Mouse (Mus musculus) liver, embryonic 11.5 days (tissue): ENCODE measurements around the gene Pidd1. TPM values are rescaled to one million over a fixed set of nuclear protein-coding genes. Genes with fewer than 3 reads are reported as not detected.

Experiments
- ATAC-seq: fragments of 200-750 bp; cut with Nextera tagmentation; replicated peaks from 2 replicates; pipeline ENCODE4 v1.8.0; 2017; ENCODE audit warnings: moderate number of reproducible peaks, mild to moderate bottlenecking, moderate TSS enrichment, moderate library complexity; ENCODE audit not compliant: low FRiP score
- DNase-seq: peaks from one replicate; pipeline ENCODE4 v3.0.0-alpha.2; 2017; ENCODE audit warnings: low spot score
- H3K27ac ChIP-seq: fragments of 300-500 bp; sonication (generic); 2 replicates; pipeline ENCODE4 v1.5.1; 2014; ENCODE audit warnings: mild to moderate bottlenecking, low read depth, low read length, control low read depth
- H3K27me3 ChIP-seq: fragments of 300-500 bp; sonication (generic); replicated peaks from 2 replicates; pipeline ENCODE4 v1.6.1; 2014; ENCODE audit warnings: low read length, mixed read lengths; ENCODE audit not compliant: control insufficient read depth, insufficient read depth
- H3K36me3 ChIP-seq: fragments of 300-500 bp; sonication (generic); 2 replicates; pipeline ENCODE4 v1.6.1; 2014; ENCODE audit warnings: mild to moderate bottlenecking, low read length, moderate library complexity, mixed read lengths; ENCODE audit not compliant: control insufficient read depth, insufficient read depth
- H3K4me1 ChIP-seq: fragments of 300-500 bp; sonication (generic); replicated peaks from 2 replicates; pipeline ENCODE4 v1.6.1; 2014; ENCODE audit warnings: low read length, mixed read lengths; ENCODE audit not compliant: control insufficient read depth, insufficient read depth
- H3K4me2 ChIP-seq: fragments of 300-500 bp; sonication (generic); 2 replicates; pipeline ENCODE4 v1.6.1; 2014; ENCODE audit warnings: mild to moderate bottlenecking, control low read depth, moderate library complexity
- H3K4me3 ChIP-seq: fragments of 300-500 bp; sonication (generic); 2 replicates; pipeline ENCODE4 v1.5.1; 2014; ENCODE audit warnings: low read depth, low read length, control low read depth
- H3K9ac ChIP-seq: fragments of 300-500 bp; sonication (generic); 2 replicates; pipeline ENCODE4 v1.6.1; 2014; ENCODE audit warnings: low read depth, low read length, control low read depth
- H3K9me3 ChIP-seq: fragments of 300-500 bp; sonication (generic); 2 replicates; pipeline ENCODE4 v1.6.1; 2016; ENCODE audit warnings: low read length, inconsistent platforms, mixed read lengths; ENCODE audit not compliant: control insufficient read depth
- WGBS: fragments of 180-500 bp; shearing (Covaris S2); extraction: QIAGEN DNeasy Blood & Tissue Kit; methylation state at CpG from one replicate; pipeline ENCODE4 v1.1.7; 2014; 5-methylcytosine and 5-hydroxymethylcytosine counted together
- polyA plus RNA-seq: library from polyadenylated mRNA; unstranded; fragments of >200 nt; fragmentation: Nextera tagmentation; extraction: Ambion mirVana; gene quantifications from 2 replicates; pipeline ENCODE4 v1.2.1, GENCODE M21; 2014

The Pidd1 gene
- polyA plus RNA-seq, 1 experiment from 2014 or later, result 22.5 TPM

DNA sequence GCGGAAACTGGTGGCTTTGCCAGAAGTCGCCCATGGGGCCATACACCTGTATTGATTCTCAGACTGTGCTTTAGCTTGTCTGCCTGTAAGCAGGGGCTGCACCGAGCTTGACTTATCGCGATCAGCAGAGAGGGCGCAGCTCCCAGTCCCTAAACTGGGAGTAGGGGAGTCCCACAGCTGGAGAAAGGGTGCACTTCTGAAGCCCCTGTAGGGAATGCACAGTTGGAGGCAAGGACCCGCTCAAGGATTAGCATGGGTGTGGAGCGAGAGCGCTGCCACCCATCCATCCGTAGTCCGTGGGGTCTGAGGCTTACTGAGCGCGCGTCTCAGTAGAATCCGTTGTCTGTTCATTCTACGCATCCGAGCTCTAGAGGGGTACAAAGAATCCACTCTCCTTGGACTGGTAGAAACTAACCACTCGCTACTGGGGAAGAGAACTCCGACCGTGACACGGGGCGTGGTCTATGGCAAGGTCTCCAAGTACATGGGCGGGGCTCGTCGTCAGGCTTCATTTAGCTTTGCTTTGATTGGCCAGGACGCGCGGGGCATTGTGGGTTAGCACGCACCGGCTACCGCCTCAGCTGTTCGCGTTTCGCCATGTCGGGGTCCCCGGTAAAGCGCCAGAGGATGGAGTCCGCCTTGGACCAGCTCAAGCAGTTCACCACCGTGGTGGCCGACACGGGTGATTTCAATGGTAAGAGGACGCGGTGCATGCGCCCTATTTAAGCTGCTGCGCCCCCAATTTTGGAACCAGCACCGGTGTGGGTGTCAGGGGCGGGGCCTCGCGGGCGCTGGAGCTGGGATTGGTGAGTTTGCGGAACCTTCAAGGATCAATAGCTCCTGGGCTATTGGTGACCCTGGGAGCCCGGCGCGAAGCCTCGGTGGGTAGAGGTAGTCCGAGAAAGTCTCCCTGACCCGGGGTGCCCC is 51.9 kb downstream of the Pidd1 start, which contains the start of gene Taldo1:
Gene Taldo1 (plus strand): TSS at position 575 of the 927 bp plus-strand sequence.
- Histone ChIP-seq H3K9me3 (no peaks in the 10 kb centered on the region), H3K9ac (peak within 1 kb of the TSS; percentile 74), H3K4me2 (peak within 1 kb of the TSS; percentile 96), H3K27me3 (no peaks in the 10 kb centered on the region), H3K27ac (peak within 1 kb of the TSS; percentile 90), H3K4me1 (peaks cover 57% of the 10 kb centered on the region), H3K4me3 (peak within 1 kb of the TSS; percentile 75), H3K36me3 (peaks cover 4% of the 10 kb centered on the region; the same call in 1 of the 2 replicates)
- peak; percentile 95 for DNase-seq
- WGBS, result under 1% methylated on average over 57 of the region's 57 CpGs
- peak; percentile 83 for ATAC-seq

DNA sequence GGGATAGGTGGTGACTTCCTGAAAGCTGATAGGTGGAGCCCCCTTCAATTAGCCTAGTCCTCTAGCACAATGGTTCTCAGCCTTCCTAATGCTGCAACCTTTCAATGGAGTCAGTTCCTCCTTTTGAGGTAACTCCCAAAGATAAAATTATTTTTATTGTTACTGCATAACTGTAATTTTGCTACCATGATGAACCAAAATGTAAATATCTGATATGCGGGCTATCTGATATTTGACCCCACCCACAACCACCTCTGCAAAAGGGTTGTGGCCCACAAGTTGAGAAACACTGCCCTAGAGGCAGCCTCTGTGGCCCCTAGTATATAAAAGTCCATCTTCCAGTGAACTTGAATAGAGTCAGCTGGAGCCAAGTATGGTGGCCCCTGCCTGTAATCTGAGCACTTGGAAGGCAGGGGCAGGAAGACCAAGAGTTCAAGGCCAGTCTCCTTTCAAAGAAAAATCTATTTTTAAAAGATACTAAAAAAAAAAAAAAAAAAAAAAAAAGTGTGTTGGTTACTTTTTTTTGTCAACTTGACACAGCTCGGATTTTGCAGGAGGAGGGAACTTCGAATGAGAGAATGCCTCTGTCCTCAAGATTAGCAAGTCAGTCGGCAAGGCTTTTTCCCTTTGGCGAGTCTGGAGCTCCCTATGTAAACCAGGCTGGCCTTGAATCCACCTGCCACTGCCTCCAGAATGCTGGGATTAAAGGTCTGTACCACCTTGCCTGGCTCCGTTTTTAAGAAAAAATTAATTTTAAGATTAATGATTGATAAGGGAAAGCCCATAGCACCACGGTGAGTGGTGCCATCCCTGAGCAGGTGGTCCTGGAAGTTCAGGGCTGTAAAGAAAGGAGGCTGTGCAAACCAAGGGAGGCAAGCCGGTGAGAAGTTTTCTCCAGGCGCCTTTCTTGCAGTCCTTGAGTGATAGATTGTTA is 53.2 kb downstream of the Pidd1 start:
- Histone ChIP-seq H3K9me3 (no peaks in the 10 kb centered on the region), H3K36me3 (no peaks in the 10 kb centered on the region), H3K4me2 (peak overlapping the region; percentile 96), H3K4me1 (peaks cover 57% of the 10 kb centered on the region), H3K4me3 (peak overlapping the region; percentile 75; the same call in 1 of the 2 replicates), H3K9ac (peak overlapping the region; percentile 26; the same call in 1 of the 2 replicates), H3K27me3 (no peaks in the 10 kb centered on the region), H3K27ac (peak overlapping the region; percentile 90)
- DNase-seq (no peak), ATAC-seq (no peak)
- 52% methylated on average over 9 of the region's 9 CpGs for WGBS

DNA sequence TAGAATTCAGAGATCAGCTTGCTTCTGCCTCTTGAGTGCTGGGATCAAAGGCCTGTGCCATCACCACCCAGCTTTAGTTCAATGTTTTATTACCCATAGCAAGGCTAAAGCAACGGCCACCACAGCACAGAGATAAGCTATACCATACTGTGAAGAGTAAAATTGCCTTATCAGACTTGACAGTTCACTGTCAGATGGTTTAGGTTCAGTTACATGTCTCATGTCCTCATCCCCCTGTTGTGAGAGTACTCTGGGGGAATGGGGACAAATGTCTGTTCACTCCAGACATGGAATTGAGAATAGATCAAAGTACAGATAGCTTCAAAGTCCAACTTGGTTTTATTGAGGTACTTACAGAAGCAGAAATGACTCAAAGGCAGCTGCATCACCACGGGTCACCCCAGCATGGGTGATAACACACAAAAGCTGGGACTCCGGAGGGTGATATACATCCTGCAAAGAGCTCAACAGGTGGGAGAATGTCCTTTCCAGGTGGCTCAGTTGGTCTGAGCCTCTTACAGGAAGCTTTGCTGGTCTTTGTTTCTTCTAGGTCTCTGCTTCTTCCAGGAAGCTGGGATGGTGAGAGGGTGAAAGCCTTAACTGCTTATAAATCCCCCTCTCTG is 55.2 kb downstream of the Pidd1 start:
- H3K36me3 ChIP-seq, result no peaks in the 10 kb centered on the region
- H3K27ac ChIP-seq, result peak overlapping the region; percentile 90
- H3K4me3 ChIP-seq, result 0 out of 2 replicates have a peak overlapping the region, but pooled peaks have one; percentile 5
- peak overlapping the region; percentile 34; the same call in 1 of the 2 replicates for H3K9ac ChIP-seq
- ATAC-seq (peak; percentile 53), DNase-seq (no peak)
- peak overlapping the region; percentile 34 for H3K4me2 ChIP-seq
- 36% methylated on average over 3 of the region's 3 CpGs for WGBS
- 0 out of 2 replicates have a peak, but pooled peaks cover 2% of the 10 kb centered on the region for H3K27me3 ChIP-seq
- peaks cover 45% of the 10 kb centered on the region for H3K4me1 ChIP-seq
- no peaks in the 10 kb centered on the region for H3K9me3 ChIP-seq

Other genes with a start within 250 kb of the Pidd1 start
- 20.8 and 20.9 TPM in 2 replicates for gene Lrrc56, start 249.9 kb downstream of the Pidd1 start, polyA plus RNA-seq
- gene Lmntd2, start 229.9 kb downstream of the Pidd1 start, polyA plus RNA-seq, result 1.8 and 2.6 TPM in 2 replicates
- gene Rassf7, start 228.2 kb downstream of the Pidd1 start, polyA plus RNA-seq, result 35.1 TPM in 2 replicates
- gene Phrf1, start 215.2 kb downstream of the Pidd1 start, polyA plus RNA-seq, result 70.9 and 81.0 TPM in 2 replicates
- gene Irf7, start 177.5 kb downstream of the Pidd1 start, polyA plus RNA-seq, result 4.0 and 4.1 TPM in 2 replicates
- 0.44 and 0.53 TPM in 2 replicates for gene Cdhr5, start 167.2 kb downstream of the Pidd1 start, polyA plus RNA-seq
- 1.2 and 1.6 TPM in 2 replicates for gene Sct, start 164.9 kb downstream of the Pidd1 start, polyA plus RNA-seq
- 0.16 and 0.17 TPM in 2 replicates for gene Drd4, start 152.0 kb downstream of the Pidd1 start, polyA plus RNA-seq
- gene Deaf1, start 116.3 kb downstream of the Pidd1 start, polyA plus RNA-seq, result 48.6 and 54.0 TPM in 2 replicates
- gene Tmem80, start 116.3 kb downstream of the Pidd1 start, polyA plus RNA-seq, result 22.2 and 27.4 TPM in 2 replicates
- gene Eps8l2, start 105.1 kb downstream of the Pidd1 start, polyA plus RNA-seq, result 5.4 and 7.7 TPM in 2 replicates
- gene Taldo1, start 51.8 kb downstream of the Pidd1 start, polyA plus RNA-seq, result 442 and 472 TPM in 2 replicates
- 35.0 and 41.6 TPM in 2 replicates for gene Gatd1, start 29.9 kb downstream of the Pidd1 start, polyA plus RNA-seq
- gene Cend1, start 14.5 kb downstream of the Pidd1 start, polyA plus RNA-seq, result 0.16 and 0.27 TPM in 2 replicates
- 36.9 and 39.4 TPM in 2 replicates for gene Slc25a22, start 6.1 kb downstream of the Pidd1 start, polyA plus RNA-seq
- 1,652 and 1,836 TPM in 2 replicates for gene Rplp2, start 3.3 kb upstream of the Pidd1 start, polyA plus RNA-seq
- gene Pnpla2, start 11.2 kb upstream of the Pidd1 start, polyA plus RNA-seq, result 23.4 and 23.7 TPM in 2 replicates
- gene Cracr2b, start 17.1 kb upstream of the Pidd1 start, polyA plus RNA-seq, result 4.3 and 7.2 TPM in 2 replicates
- 20.6 and 22.3 TPM in 2 replicates for gene Cd151, start 23.4 kb upstream of the Pidd1 start, polyA plus RNA-seq
- 95.3 and 104 TPM in 2 replicates for gene Polr2l, start 31.1 kb upstream of the Pidd1 start, polyA plus RNA-seq
- gene Tspan4, start 31.2 kb upstream of the Pidd1 start, polyA plus RNA-seq, result 77.9 and 78.2 TPM in 2 replicates
- gene Chid1, start 95.8 kb upstream of the Pidd1 start, polyA plus RNA-seq, result 39.2 and 48.1 TPM in 2 replicates
- 94.4 and 102 TPM in 2 replicates for gene Ap2a2, start 118.1 kb upstream of the Pidd1 start, polyA plus RNA-seq
- gene Muc6, start 211.3 kb upstream of the Pidd1 start, polyA plus RNA-seq, result 2.4 and 2.6 TPM in 2 replicates
- 0.21 and 0.22 TPM in 2 replicates for gene Muc2, start 246.3 kb upstream of the Pidd1 start, polyA plus RNA-seq